Mouse (Mus musculus) neural tube, embryonic 13.5 days (tissue): ENCODE measurements around the gene Itgb5. TPM values are rescaled to one million over a fixed set of nuclear protein-coding genes. Genes with fewer than 3 reads are reported as not detected.

Source experiments
- ATAC-seq: fragments of 200-750 bp; cut with Nextera tagmentation; 2 replicates; pipeline ENCODE4 v1.8.0; 2017; ENCODE audit warnings: low read depth, mild to moderate bottlenecking, moderate TSS enrichment, moderate library complexity
- H3K27ac ChIP-seq: fragments of 300-500 bp; sonication (generic); replicated peaks from 2 replicates; pipeline ENCODE4 v1.5.1; 2015; ENCODE audit warnings: moderate library complexity, mild to moderate bottlenecking, inconsistent platforms
- H3K27me3 ChIP-seq: fragments of 300-500 bp; sonication (generic); 2 replicates; pipeline ENCODE4 v1.6.1; 2015; ENCODE audit warnings: mild to moderate bottlenecking, inconsistent platforms
- H3K36me3 ChIP-seq: fragments of 300-500 bp; sonication (generic); 2 replicates; pipeline ENCODE4 v1.6.1; 2015; ENCODE audit warnings: mild to moderate bottlenecking, inconsistent platforms
- H3K4me1 ChIP-seq: fragments of 300-500 bp; sonication (generic); replicated peaks from 2 replicates; pipeline ENCODE4 v1.6.1; 2015; ENCODE audit warnings: inconsistent platforms
- H3K4me2 ChIP-seq: fragments of 300-500 bp; sonication (generic); 2 replicates; pipeline ENCODE4 v1.6.1; 2015; ENCODE audit warnings: inconsistent platforms, mild to moderate bottlenecking, moderate library complexity
- H3K4me3 ChIP-seq: fragments of 300-500 bp; sonication (generic); 2 replicates; pipeline ENCODE4 v1.5.1; 2015; ENCODE audit warnings: mild to moderate bottlenecking, inconsistent platforms
- H3K9ac ChIP-seq: fragments of 300-500 bp; sonication (generic); 2 replicates; pipeline ENCODE4 v1.6.1; 2015; ENCODE audit warnings: moderate library complexity, mild to moderate bottlenecking, inconsistent platforms
- H3K9me3 ChIP-seq: fragments of 300-500 bp; sonication (generic); 2 replicates; pipeline ENCODE4 v1.6.1; 2016; ENCODE audit warnings: inconsistent platforms
- WGBS: fragments of 180-500 bp; shearing (Covaris S2); methylation state at CpG from one replicate; pipeline ENCODE4 v1.1.7; 2015; 5-methylcytosine and 5-hydroxymethylcytosine counted together
- polyA plus RNA-seq: library from polyadenylated mRNA; unstranded; fragments of >200 nt; fragmentation: Nextera tagmentation; extraction: Ambion mirVana; gene quantifications from 2 replicates; pipeline ENCODE4 v1.2.1, GENCODE M21; 2015

Gene Itgb5
- polyA plus RNA-seq, 1 experiment from 2014 or later = 21.1 TPM

DNA sequence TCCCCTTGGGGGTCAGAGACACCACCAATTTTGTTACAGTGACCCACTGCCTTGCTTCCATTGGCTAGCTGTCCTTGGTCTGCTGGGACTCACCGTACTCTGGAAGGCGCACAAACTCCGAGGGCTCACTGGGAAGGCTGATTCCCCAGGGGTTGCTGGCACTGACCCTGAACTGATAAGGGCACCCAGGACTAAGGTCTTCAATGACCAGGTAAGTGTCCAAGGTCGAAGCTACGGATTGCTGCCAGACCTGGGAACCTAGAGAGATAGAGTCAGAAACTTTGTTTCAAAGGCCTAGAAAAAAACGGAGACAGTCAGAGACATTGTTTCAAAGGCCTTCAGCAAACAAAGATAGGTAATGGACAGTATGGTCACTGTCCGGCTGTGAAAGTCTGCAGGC, 157.5 kb downstream of the Itgb5 start:
- Histone ChIP-seq H3K36me3 (peaks cover 47% of the 10 kb centered on the region), H3K9ac (no peak overlapping the region), H3K4me2 (no peak overlapping the region), H3K27me3 (no peaks in the 10 kb centered on the region), H3K4me3 (no peak overlapping the region), H3K9me3 (no peaks in the 10 kb centered on the region), H3K4me1 (no peaks in the 10 kb centered on the region), H3K27ac (no peak overlapping the region)
- no peak for ATAC-seq
- 88% methylated on average over 7 of the region's 7 CpGs for WGBS

DNA sequence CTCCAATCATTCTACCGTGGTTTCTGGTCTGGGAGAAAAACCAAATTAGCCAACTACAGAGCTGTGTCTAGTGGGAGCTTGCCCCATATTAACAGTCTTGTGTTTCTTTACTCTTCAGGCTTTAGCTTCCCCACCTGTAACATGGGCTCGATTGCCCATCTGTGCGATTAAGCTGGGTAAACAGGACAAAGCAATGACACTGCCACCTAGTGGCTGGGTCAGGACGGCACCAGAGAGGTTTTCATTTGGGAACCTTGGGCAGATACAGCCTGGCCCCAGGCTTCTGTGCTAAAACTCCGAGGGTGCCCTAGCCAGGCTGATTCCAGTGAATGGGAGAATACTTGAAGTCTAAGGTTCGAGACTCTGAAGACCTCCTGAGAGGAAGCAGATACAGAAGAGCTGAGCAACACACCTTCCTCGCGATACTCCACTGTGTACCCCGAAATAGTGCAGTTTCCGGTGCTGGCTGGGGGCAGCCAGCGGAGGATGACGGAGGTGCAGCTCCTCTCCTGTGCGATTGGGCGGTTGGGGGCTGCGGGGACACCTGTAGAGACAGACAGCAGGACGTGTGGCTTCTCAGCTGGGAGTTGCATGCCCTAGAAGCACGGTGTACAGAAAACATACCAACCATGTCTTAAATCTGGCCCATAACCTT, 159.0 kb downstream of the Itgb5 start:
- Histone ChIP-seq H3K27ac (no peak overlapping the region), H3K4me1 (no peaks in the 10 kb centered on the region; the same call in 1 of the 2 replicates), H3K4me2 (no peak overlapping the region), H3K27me3 (no peaks in the 10 kb centered on the region), H3K9ac (no peak overlapping the region), H3K4me3 (no peak overlapping the region), H3K36me3 (peaks cover 46% of the 10 kb centered on the region), H3K9me3 (no peaks in the 10 kb centered on the region)
- ATAC-seq = no peak
- 64% methylated on average over 17 of the region's 17 CpGs for WGBS

- peaks cover 41% of the 10 kb centered on the region for H3K36me3 ChIP-seq
- H3K27me3 ChIP-seq = no peaks in the 10 kb centered on the region
- ATAC-seq = no peak
- no peaks in the 10 kb centered on the region; the same call in 1 of the 2 replicates for H3K4me1 ChIP-seq
- no peak overlapping the region for H3K9ac ChIP-seq
- no peaks in the 10 kb centered on the region for H3K9me3 ChIP-seq
- H3K4me2 ChIP-seq = no peak overlapping the region
- H3K4me3 ChIP-seq = no peak overlapping the region
- no peak overlapping the region for H3K27ac ChIP-seq
- WGBS = 85% methylated on average over 1 of the region's 1 CpGs
Observed at GRCm38 (mm10) chr16:33989106-33989505, 159.6 kb downstream of the Itgb5 start.

DNA sequence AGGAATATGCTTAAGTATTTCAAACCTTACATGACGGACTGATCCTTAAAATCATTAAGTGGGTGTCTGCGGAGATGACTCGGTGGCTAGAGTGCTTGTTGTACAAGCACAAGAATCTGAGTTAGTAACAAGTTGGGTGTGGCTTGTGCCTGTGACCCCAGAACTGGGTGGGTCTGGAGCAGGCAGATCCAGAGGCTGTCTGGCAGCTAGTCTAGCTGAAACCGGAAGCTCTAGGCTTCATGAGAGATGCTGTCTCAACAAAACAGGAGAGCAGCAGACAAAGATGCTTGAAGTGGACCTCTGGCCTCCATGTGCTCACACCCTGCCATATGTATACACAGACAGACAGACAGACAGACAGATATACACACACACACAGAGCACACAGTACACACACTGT, 161.2 kb downstream of the Itgb5 start:
- Histone ChIP-seq H3K9me3 (no peaks in the 10 kb centered on the region), H3K4me2 (no peak overlapping the region), H3K27me3 (no peaks in the 10 kb centered on the region), H3K9ac (no peak overlapping the region), H3K4me1 (no peaks in the 10 kb centered on the region; the same call in 1 of the 2 replicates), H3K27ac (no peak overlapping the region), H3K36me3 (peaks cover 31% of the 10 kb centered on the region), H3K4me3 (no peak overlapping the region)
- WGBS = 79% methylated on average over 4 of the region's 4 CpGs
- no peak for ATAC-seq

- ATAC-seq = no peak
- no peaks in the 10 kb centered on the region; the same call in 1 of the 2 replicates for H3K4me1 ChIP-seq
- H3K4me3 ChIP-seq = no peak overlapping the region
- H3K9me3 ChIP-seq = no peaks in the 10 kb centered on the region
- H3K27ac ChIP-seq = no peak overlapping the region
- H3K9ac ChIP-seq = no peak overlapping the region
- no peak overlapping the region for H3K4me2 ChIP-seq
- WGBS = 91% methylated on average over 6 of the region's 6 CpGs
- H3K36me3 ChIP-seq = no peaks in the 10 kb centered on the region
- H3K27me3 ChIP-seq = no peaks in the 10 kb centered on the region
Observed at GRCm38 (mm10) chr16:33994321-33994720, 164.9 kb downstream of the Itgb5 start.

GRCm38 (mm10) chr16:33995496-33995895, 166.0 kb downstream of the Itgb5 start:
- no peak for ATAC-seq
- 80% methylated on average over 3 of the region's 3 CpGs for WGBS

GRCm38 (mm10) chr16:33996030-33996429, 166.6 kb downstream of the Itgb5 start:
- WGBS = 8% methylated on average over 5 of the region's 5 CpGs
- Histone ChIP-seq H3K4me1 (no peaks in the 10 kb centered on the region; the same call in 1 of the 2 replicates), H3K27me3 (no peaks in the 10 kb centered on the region), H3K4me3 (no peak overlapping the region), H3K27ac (no peak overlapping the region), H3K9me3 (no peaks in the 10 kb centered on the region), H3K9ac (no peak overlapping the region), H3K4me2 (no peak overlapping the region), H3K36me3 (no peaks in the 10 kb centered on the region)
- ATAC-seq = no peak

More at GRCm38 (mm10) chr16:33995496-33995895, 166.0 kb downstream of the Itgb5 start:
- Histone ChIP-seq H3K9ac (no peak overlapping the region), H3K4me1 (no peaks in the 10 kb centered on the region; the same call in 1 of the 2 replicates), H3K27me3 (no peaks in the 10 kb centered on the region), H3K9me3 (no peaks in the 10 kb centered on the region), H3K4me2 (no peak overlapping the region), H3K4me3 (no peak overlapping the region), H3K36me3 (no peaks in the 10 kb centered on the region), H3K27ac (no peak overlapping the region)

GRCm38 (mm10) chr16:33998011-33998410, 168.5 kb downstream of the Itgb5 start:
- no peaks in the 10 kb centered on the region for H3K9me3 ChIP-seq
- no peak overlapping the region for H3K4me2 ChIP-seq
- H3K4me3 ChIP-seq = no peak overlapping the region
- H3K9ac ChIP-seq = no peak overlapping the region
- WGBS = 82% methylated on average over 6 of the region's 6 CpGs
- H3K27me3 ChIP-seq = no peaks in the 10 kb centered on the region
- peaks cover 3% of the 10 kb centered on the region for H3K4me1 ChIP-seq
- no peak overlapping the region for H3K27ac ChIP-seq
- ATAC-seq = no peak
- H3K36me3 ChIP-seq = 0 out of 2 replicates have a peak, but pooled peaks cover 3% of the 10 kb centered on the region

Other genes with a start within 250 kb of the Itgb5 start
- 9.6 and 12.6 TPM in 2 replicates for gene Heg1, start 145.3 kb upstream of the Itgb5 start, polyA plus RNA-seq
- gene Muc13, start 35.6 kb upstream of the Itgb5 start, polyA plus RNA-seq = 0.22 TPM in 1 of 2 replicates, not detected in the other
- 20.4 and 23.0 TPM in 2 replicates for gene Umps, start 137.4 kb downstream of the Itgb5 start, polyA plus RNA-seq